Mouse (Mus musculus) layer of hippocampus, postnatal 10 days (tissue): ENCODE measurements around the gene Maml3. TPM values are rescaled to one million over a fixed set of nuclear protein-coding genes. Genes with fewer than 3 reads are reported as not detected.

Experiments used
- DNase-seq, 2 experiments: peaks; one replicate each; pipeline ENCODE4 v3.0.0; 2021; ENCODE audit warnings: low spot score in 2 of 2
- total RNA-seq, 2 experiments: library from RNA; stranded (reverse); gene quantifications; 2 replicates each; pipeline ENCODE4 v1.2.3; 2021

Maml3 gene
- total RNA-seq, 2 experiments from 2014 or later: 6.5 to 7.2 TPM

GRCm38 (mm10) chr3:52007602-52008252 lies 97.1 kb downstream of the Maml3 start:
- peak; percentile 72 to 80 for DNase-seq

GRCm38 (mm10) chr3:52006721-52007330 lies 98.0 kb downstream of the Maml3 start:
- DNase-seq: no peak

- no peak for DNase-seq
These were observed 101.2 kb downstream of the Maml3 start for GRCm38 (mm10) chr3:52003663-52004062.

- no peak for DNase-seq
These were observed 103.4 kb downstream of the Maml3 start for GRCm38 (mm10) chr3:52001518-52001895.

GRCm38 (mm10) chr3:52000871-52001517 lies 103.9 kb downstream of the Maml3 start:
- no peak for DNase-seq

GRCm38 (mm10) chr3:51999671-52000437 lies 105.0 kb downstream of the Maml3 start:
- no peak for DNase-seq

- DNase-seq: no peak
These were observed 106.1 kb downstream of the Maml3 start for GRCm38 (mm10) chr3:51998511-51999399.

GRCm38 (mm10) chr3:51997616-51998015 lies 107.3 kb downstream of the Maml3 start:
- no peak for DNase-seq

- DNase-seq: no peak
These were observed 118.4 kb downstream of the Maml3 start for GRCm38 (mm10) chr3:51986507-51986906.

GRCm38 (mm10) chr3:51981496-51981895 lies 123.4 kb downstream of the Maml3 start:
- no peak for DNase-seq

- DNase-seq: no peak
These were observed 127.1 kb downstream of the Maml3 start for GRCm38 (mm10) chr3:51977654-51978352.

- no peak for DNase-seq
These were observed 130.3 kb downstream of the Maml3 start for GRCm38 (mm10) chr3:51974601-51975000.

- no peak for DNase-seq
These were observed 130.7 kb downstream of the Maml3 start for GRCm38 (mm10) chr3:51974153-51974552.

- DNase-seq: no peak
These were observed 132.3 kb downstream of the Maml3 start for GRCm38 (mm10) chr3:51972576-51972975.

- no peak for DNase-seq
These were observed 134.4 kb downstream of the Maml3 start for GRCm38 (mm10) chr3:51970489-51970888.

- DNase-seq: no peak
These were observed 135.4 kb downstream of the Maml3 start for GRCm38 (mm10) chr3:51969451-51969850.

GRCm38 (mm10) chr3:51965841-51966240 lies 139.0 kb downstream of the Maml3 start:
- no peak for DNase-seq

GRCm38 (mm10) chr3:51965436-51965835 lies 139.4 kb downstream of the Maml3 start:
- DNase-seq: no peak

- DNase-seq: no peak
These were observed 139.9 kb downstream of the Maml3 start for GRCm38 (mm10) chr3:51965008-51965407.
